Mouse (Mus musculus) E14TG2a.4 (cell line): ENCODE measurements around the gene Xrn1.

Experiments used
- CTCF ChIP-seq: conservative IDR thresholded peaks from 2 replicates; pipeline ENCODE4 v1.5.1; 2014; ENCODE audit warnings: low read length
- NANOG ChIP-seq: IDR thresholded peaks from 2 replicates; pipeline ENCODE4 v1.6.1; 2014; ENCODE audit warnings: borderline replicate concordance, low read length, mixed read lengths

DNA sequence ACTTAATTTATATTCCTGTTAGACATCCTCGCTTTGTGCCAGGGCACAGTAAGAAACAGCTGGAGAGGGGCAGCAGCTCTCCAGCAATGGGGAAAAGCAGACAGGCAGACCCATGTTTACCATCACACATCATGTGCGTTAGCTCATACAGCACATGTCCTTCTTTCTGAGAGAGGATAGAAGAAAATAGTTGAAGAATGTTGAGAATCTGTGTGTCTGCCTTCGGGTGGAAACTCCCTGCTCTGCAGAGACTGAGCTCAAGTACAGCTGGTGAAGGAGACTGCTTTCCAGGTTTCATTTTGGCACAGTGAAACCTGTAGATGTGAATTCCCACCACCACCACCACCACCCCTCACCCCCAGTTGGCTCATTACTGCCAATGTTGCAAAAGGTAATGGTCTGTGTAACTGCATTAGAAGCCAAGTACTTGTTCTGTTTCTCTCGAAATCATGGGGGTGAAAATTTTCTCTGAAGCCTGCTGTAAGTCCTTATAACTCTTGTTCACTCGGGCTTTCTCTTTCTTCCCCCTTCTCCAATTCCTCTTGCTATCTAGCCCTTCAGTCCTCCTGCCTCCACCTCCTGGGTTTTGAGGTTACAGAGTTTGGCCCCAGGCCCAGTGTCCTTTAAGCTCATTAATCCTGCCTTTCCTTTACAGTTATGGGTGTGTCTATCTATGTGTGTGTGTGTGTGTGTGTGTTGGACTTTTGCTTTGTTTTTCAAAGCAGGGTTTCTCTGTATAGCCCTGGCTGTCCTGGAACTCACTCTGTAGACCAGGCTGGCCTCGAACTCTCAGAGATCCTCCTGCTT, 102.1 kb downstream of the Xrn1 start:
- TF ChIP-seq CTCF (no peak), NANOG (no peak)
